Mouse (Mus musculus) CD4-positive, CD25-positive, alpha-beta regulatory T cell, adult 2 months (primary cell): ENCODE data around the gene Tmprss9.
"Not testable (repeated sequence)": the region's sequence is repeated elsewhere in the genome, so short reads cannot be mapped to it uniquely, and the experiment has no call there.

ENCODE experiments used
- DNase-seq: peaks from one replicate; pipeline ENCODE4 v3.0.0-alpha.2; 2012; ENCODE audit warnings: low read depth, low spot score

Gene Tmprss9

GRCm38 (mm10) chr10:80871581-80871980, at the start of gene Tmprss9:
Gene Tmprss9, plus strand, starts transcription at chr10:80871848.
- no peak for DNase-seq

GRCm38 (mm10) chr10:80821991-80822390, 49.7 kb upstream of the Tmprss9 start:
- peak; percentile 65 for DNase-seq

GRCm38 (mm10) chr10:80822528-80822927, 49.1 kb upstream of the Tmprss9 start:
- no peak for DNase-seq

- DNase-seq: no peak
Measured at GRCm38 (mm10) chr10:80823316-80823715, 48.3 kb upstream of the Tmprss9 start.

GRCm38 (mm10) chr10:80823847-80824643, 47.6 kb upstream of the Tmprss9 start:
- peak; percentile 47 for DNase-seq

GRCm38 (mm10) chr10:80824827-80825226, 46.8 kb upstream of the Tmprss9 start:
- no peak for DNase-seq

GRCm38 (mm10) chr10:80826151-80827062, 45.2 kb upstream of the Tmprss9 start, which contains the start of gene Oaz1:
Gene Oaz1, plus strand, starts transcription at chr10:80826656.
- peak; percentile 99 for DNase-seq

GRCm38 (mm10) chr10:80827063-80827869, 44.4 kb upstream of the Tmprss9 start:
- no peak for DNase-seq

- no peak for DNase-seq
Measured at GRCm38 (mm10) chr10:80827870-80828420, 43.7 kb upstream of the Tmprss9 start.

GRCm38 (mm10) chr10:80828587-80828986, 43.1 kb upstream of the Tmprss9 start:
- not testable (repeated sequence) for DNase-seq

GRCm38 (mm10) chr10:80829359-80830278, 42.0 kb upstream of the Tmprss9 start:
- DNase-seq: no peak

- DNase-seq: peak; percentile 52
Measured at GRCm38 (mm10) chr10:80831136-80831535, 40.5 kb upstream of the Tmprss9 start.

- DNase-seq: no peak
Measured at GRCm38 (mm10) chr10:80832818-80833217, 38.8 kb upstream of the Tmprss9 start.

- DNase-seq: no peak
Measured at GRCm38 (mm10) chr10:80835617-80836016, 36.0 kb upstream of the Tmprss9 start.

GRCm38 (mm10) chr10:80836949-80837379, 34.7 kb upstream of the Tmprss9 start:
- DNase-seq: no peak

GRCm38 (mm10) chr10:80837827-80838226, 33.8 kb upstream of the Tmprss9 start:
- no peak for DNase-seq

GRCm38 (mm10) chr10:80838346-80838912, 33.2 kb upstream of the Tmprss9 start:
- DNase-seq: no peak

GRCm38 (mm10) chr10:80839848-80840247, 31.8 kb upstream of the Tmprss9 start:
- no peak for DNase-seq

- DNase-seq: no peak
Measured at GRCm38 (mm10) chr10:80841685-80842084, 30.0 kb upstream of the Tmprss9 start.

- no peak for DNase-seq
Measured at GRCm38 (mm10) chr10:80842334-80842733, 29.3 kb upstream of the Tmprss9 start.
